Mouse (Mus musculus): ENCODE measurements around the gene Rab22a. TPM values are rescaled to one million over a fixed set of nuclear protein-coding genes. Genes with fewer than 3 reads are reported as not detected.

The Rab22a gene
- polyA plus RNA-seq (2012; rRNA removed) (21.7 and 23.9 TPM in 2 replicates), polyA plus RNA-seq (2014; fragmentation: Nextera tagmentation; extraction: Ambion mirVana) (45.2 and 49.4 TPM in 2 replicates)

DNA sequence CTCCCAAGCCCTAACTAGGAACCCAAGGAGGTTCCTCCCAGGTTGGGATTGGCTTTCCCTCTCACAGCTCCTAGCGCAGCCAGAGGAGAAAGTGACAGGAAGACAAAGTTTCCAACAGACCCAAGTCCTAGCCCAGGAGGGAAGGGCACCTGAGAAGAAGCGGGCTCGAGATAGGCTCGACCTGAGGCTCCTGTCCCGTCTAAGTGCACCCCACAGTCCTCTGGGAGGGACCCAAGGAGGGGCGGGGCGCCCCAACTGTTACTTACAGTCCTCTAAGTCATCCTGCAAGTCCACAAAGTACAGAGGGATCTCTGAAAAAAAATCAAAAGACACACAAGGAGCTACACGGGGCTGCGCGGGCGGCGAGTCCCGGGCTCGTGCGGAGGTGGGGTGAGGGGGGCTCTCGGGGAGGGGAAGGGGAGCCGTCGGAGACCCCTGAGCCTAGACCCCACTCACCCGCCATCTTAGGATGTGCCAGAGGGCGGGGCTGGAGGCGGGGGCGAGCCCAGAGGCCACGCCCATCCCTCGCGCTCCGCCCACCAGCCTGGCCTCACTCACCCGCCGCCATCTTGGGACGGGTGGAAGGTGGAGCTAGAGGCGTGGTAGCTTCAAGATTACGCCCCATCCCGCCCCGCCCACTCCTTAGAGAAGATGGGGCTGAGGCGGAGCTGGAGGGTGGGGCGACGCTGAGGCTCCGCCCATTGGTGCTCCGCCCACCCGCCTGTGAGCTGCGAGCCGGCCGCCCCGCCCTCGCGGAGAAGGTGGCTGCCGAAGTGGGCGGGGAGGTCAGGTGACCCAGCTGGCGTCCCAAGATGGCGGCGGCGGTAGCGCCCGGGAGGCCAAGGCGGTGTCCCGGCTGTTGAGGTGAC lies at the start of gene Rab22a:
TSS of gene Rab22a (plus strand) at position 704 of the 869 bp plus-strand sequence.
- 0% methylated on average over 32 of the region's 55 CpGs for WGBS
- Histone ChIP-seq H3K4me3 (replicated peaks; ENCODE audit: low read length) (peak within 1 kb of the TSS; percentile 97), H3K27me3 (ENCODE audit: control insufficient read depth, insufficient read depth, low read length) (no peaks in the 10 kb centered on the region), H3K27ac (replicated peaks; ENCODE audit: low read depth, low read length) (peak within 1 kb of the TSS; percentile 59; the same call in 1 of the 2 replicates), H3K9ac (ENCODE audit: low read depth, low read length, severe bottlenecking) (peak within 1 kb of the TSS; percentile 94), H3K4me2 (replicated peaks; ENCODE audit: low read depth, low read length, severe bottlenecking) (peak within 1 kb of the TSS; percentile 76), H3K4me1 (ENCODE audit: control insufficient read depth, insufficient read depth, low read length) (peaks cover 12% of the 10 kb centered on the region), H3K36me3 (ENCODE audit: control insufficient read depth, insufficient read depth, low read length) (peaks cover 27% of the 10 kb centered on the region), H3K9me3 (ENCODE audit: control insufficient read depth, low read length) (no peaks in the 10 kb centered on the region)
- peak; percentile 99 for ATAC-seq (ENCODE audit: low FRiP score, low read depth)
- peak; percentile 98 for DNase-seq (ENCODE audit: low spot score)
- TF ChIP-seq POLR2A (IDR thresholded peaks at IDR 0.05; ENCODE audit: borderline replicate concordance, extremely low read depth, insufficient read depth, insufficient read length), result peak; percentile 76; the same call in 1 of the 2 replicates

DNA sequence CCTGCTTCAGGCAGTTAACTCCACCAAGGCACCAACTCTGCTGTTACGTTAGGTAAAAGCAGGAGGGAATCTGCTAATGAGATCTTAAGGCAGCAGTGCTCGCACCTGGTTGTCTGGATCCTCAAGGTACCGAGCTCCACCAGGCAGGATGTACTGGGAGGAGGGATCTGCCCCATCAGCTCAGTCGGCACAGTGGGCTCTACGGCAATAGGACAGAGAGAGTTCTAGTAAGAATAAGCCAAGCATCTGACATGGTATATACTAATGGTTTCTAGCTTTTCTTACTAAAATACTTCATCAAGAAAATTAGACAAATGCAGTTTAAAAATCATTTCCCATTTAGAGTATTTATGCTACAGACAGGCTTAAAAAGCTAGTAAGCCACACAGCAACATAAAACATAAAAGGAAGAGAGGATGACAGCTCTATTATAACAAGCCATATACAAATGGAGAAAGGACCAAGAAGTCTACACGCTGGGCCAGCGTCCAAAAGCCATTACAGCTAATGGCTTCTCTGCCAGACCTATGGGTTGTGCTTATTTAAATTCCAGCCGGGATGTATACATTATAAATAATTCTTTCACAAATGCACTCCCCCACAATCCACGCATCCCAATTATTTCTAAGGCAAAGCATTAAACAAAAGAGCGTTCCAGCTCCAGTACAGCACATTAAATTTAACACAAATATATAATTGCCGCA lies 44.0 kb upstream of the Rab22a start:
- Histone ChIP-seq H3K9ac (ENCODE audit: low read depth, low read length, severe bottlenecking) (no peak overlapping the region), H3K4me2 (replicated peaks; ENCODE audit: low read depth, low read length, severe bottlenecking) (no peak overlapping the region), H3K36me3 (ENCODE audit: control insufficient read depth, insufficient read depth, low read length) (peaks cover 15% of the 10 kb centered on the region), H3K9me3 (ENCODE audit: control insufficient read depth, low read length) (no peaks in the 10 kb centered on the region), H3K4me1 (ENCODE audit: control insufficient read depth, insufficient read depth, low read length) (no peaks in the 10 kb centered on the region), H3K27ac (replicated peaks; ENCODE audit: low read depth, low read length) (no peak overlapping the region), H3K27me3 (ENCODE audit: control insufficient read depth, insufficient read depth, low read length) (no peaks in the 10 kb centered on the region), H3K4me3 (replicated peaks; ENCODE audit: low read length) (no peak overlapping the region)
- DNase-seq (ENCODE audit: low spot score), result peak; percentile 75
- TF ChIP-seq POLR2A (IDR thresholded peaks at IDR 0.05; ENCODE audit: borderline replicate concordance, extremely low read depth, insufficient read depth, insufficient read length), result no peak
- 75% methylated on average over 11 of the region's 11 CpGs for whole genome bisulfite sequencing
- ATAC-seq (ENCODE audit: low FRiP score, low read depth), result 0 out of 2 replicates have a peak, but pooled peaks have one; percentile 30

DNA sequence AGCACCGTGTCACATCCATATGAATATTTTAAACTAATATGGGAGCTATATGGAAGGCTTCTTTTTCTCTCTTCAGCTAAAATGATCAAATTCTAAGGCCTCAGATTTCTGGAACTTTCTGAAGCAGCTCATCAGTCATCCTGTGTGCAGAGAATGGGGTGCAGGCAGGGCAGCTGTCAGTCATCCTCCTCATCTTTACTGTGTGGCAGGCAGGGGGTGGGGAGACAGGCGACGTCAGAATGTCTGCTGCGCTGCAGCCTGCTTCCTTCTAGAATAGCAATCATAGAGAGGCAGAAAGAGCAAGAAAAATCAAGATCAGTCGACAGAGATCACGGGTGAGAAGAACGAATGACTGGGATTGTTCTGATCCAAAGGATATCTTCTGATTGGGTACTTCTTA lies 43.4 kb upstream of the Rab22a start:
- H3K9ac ChIP-seq (ENCODE audit: low read depth, low read length, severe bottlenecking), result no peak overlapping the region
- no peak for DNase-seq (ENCODE audit: low spot score)
- H3K4me3 ChIP-seq (replicated peaks; ENCODE audit: low read length), result no peak overlapping the region
- H3K9me3 ChIP-seq (ENCODE audit: control insufficient read depth, low read length), result no peaks in the 10 kb centered on the region
- no peak for ATAC-seq (ENCODE audit: low FRiP score, low read depth)
- H3K27me3 ChIP-seq (ENCODE audit: control insufficient read depth, insufficient read depth, low read length), result no peaks in the 10 kb centered on the region
- no peak overlapping the region for H3K27ac ChIP-seq (replicated peaks; ENCODE audit: low read depth, low read length)
- H3K36me3 ChIP-seq (ENCODE audit: control insufficient read depth, insufficient read depth, low read length), result peaks cover 10% of the 10 kb centered on the region
- no peak overlapping the region for H3K4me2 ChIP-seq (replicated peaks; ENCODE audit: low read depth, low read length, severe bottlenecking)
- TF ChIP-seq POLR2A (IDR thresholded peaks at IDR 0.05; ENCODE audit: borderline replicate concordance, extremely low read depth, insufficient read depth, insufficient read length), result no peak
- H3K4me1 ChIP-seq (ENCODE audit: control insufficient read depth, insufficient read depth, low read length), result no peaks in the 10 kb centered on the region
- 84% methylated on average over 7 of the region's 7 CpGs for WGBS

DNA sequence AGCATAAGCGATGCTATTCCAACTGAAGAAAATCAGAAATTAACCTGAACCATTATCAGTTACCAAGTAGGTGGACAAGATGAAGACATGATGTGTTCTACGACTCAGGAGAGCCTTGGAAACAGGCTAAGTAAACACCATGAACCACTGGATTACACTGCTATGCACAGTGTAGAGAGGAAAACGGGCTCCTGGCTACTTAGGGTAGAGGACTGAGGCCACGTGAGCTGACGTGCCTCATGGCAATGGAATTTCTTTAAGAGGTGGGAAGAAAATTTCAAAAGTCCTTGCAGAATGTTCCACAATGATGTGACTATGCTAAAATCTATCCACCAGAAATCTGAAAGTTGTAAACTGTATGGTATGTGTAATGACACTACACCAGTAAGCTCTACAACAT lies 40.4 kb upstream of the Rab22a start:
- TF ChIP-seq POLR2A (IDR thresholded peaks at IDR 0.05; ENCODE audit: borderline replicate concordance, extremely low read depth, insufficient read depth, insufficient read length), result no peak
- WGBS, result 90% methylated on average over 5 of the region's 5 CpGs

DNA sequence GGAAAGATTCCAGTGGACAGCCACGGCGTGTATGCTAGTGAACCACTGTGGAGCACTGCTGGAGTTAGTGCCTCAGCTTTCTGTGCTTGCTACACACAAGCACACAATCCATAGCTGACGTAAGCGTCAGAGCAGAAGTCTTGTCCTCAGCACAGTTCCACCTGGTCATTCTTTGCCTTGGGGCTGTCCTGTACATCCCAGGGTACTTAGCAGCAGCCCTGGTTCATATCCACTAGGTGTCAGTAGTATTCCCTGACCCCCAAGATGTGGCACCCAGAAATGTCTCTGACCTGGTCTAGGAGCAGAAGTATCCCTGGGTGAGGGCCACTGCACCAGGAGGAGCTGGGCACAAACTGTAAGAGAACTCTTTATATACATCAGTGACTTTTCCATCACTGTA lies 38.9 kb upstream of the Rab22a start:
- H3K36me3 ChIP-seq (ENCODE audit: control insufficient read depth, insufficient read depth, low read length), result no peaks in the 10 kb centered on the region
- H3K4me1 ChIP-seq (ENCODE audit: control insufficient read depth, insufficient read depth, low read length), result peaks cover 3% of the 10 kb centered on the region; the same call in 1 of the 2 replicates
- H3K9me3 ChIP-seq (ENCODE audit: control insufficient read depth, low read length), result no peaks in the 10 kb centered on the region
- no peak for TF ChIP-seq POLR2A (IDR thresholded peaks at IDR 0.05; ENCODE audit: borderline replicate concordance, extremely low read depth, insufficient read depth, insufficient read length)
- no peak overlapping the region for H3K4me3 ChIP-seq (replicated peaks; ENCODE audit: low read length)
- no peak for DNase-seq (ENCODE audit: low spot score)
- no peak overlapping the region for H3K9ac ChIP-seq (ENCODE audit: low read depth, low read length, severe bottlenecking)
- 100% methylated on average over 4 of the region's 4 CpGs for WGBS
- no peak overlapping the region for H3K27ac ChIP-seq (replicated peaks; ENCODE audit: low read depth, low read length)
- H3K27me3 ChIP-seq (ENCODE audit: control insufficient read depth, insufficient read depth, low read length), result no peaks in the 10 kb centered on the region
- H3K4me2 ChIP-seq (replicated peaks; ENCODE audit: low read depth, low read length, severe bottlenecking), result no peak overlapping the region
- ATAC-seq (ENCODE audit: low FRiP score, low read depth), result no peak

More for the DNA sequence above, 40.4 kb upstream of the Rab22a start:
- Histone ChIP-seq H3K9me3 (ENCODE audit: control insufficient read depth, low read length) (no peaks in the 10 kb centered on the region), H3K36me3 (ENCODE audit: control insufficient read depth, insufficient read depth, low read length) (peaks cover 4% of the 10 kb centered on the region; the same call in 1 of the 2 replicates), H3K27ac (replicated peaks; ENCODE audit: low read depth, low read length) (no peak overlapping the region), H3K4me1 (ENCODE audit: control insufficient read depth, insufficient read depth, low read length) (no peaks in the 10 kb centered on the region), H3K9ac (ENCODE audit: low read depth, low read length, severe bottlenecking) (no peak overlapping the region), H3K27me3 (ENCODE audit: control insufficient read depth, insufficient read depth, low read length) (no peaks in the 10 kb centered on the region), H3K4me2 (replicated peaks; ENCODE audit: low read depth, low read length, severe bottlenecking) (no peak overlapping the region), H3K4me3 (replicated peaks; ENCODE audit: low read length) (no peak overlapping the region)
- no peak for DNase-seq (ENCODE audit: low spot score)
- ATAC-seq (ENCODE audit: low FRiP score, low read depth), result no peak

Measured in limb, embryonic 14.5 days (tissue).